Mouse (Mus musculus) frontal cortex, postnatal 25 days (tissue): ENCODE results near the gene Strn3.
A peak's percentile ranks its signal among the peaks of the same experiment; 100 is the strongest.
"Not testable (repeated sequence)": the region's sequence is repeated elsewhere in the genome, so short reads cannot be mapped to it uniquely, and the experiment has no call there.

ENCODE experiments used
- DNase-seq, 2 experiments: peaks; one replicate each; pipeline ENCODE4 v3.0.0; 2022; ENCODE audit warnings: low spot score in 2 of 2

Strn3 gene

GRCm38 (mm10) chr12:51693419-51693818 lies 1.7 kb upstream of the Strn3 start:
- no peak for DNase-seq

- DNase-seq: not testable (repeated sequence)
Observed at GRCm38 (mm10) chr12:51692870-51693269, 1.2 kb upstream of the Strn3 start.

- DNase-seq: peak; percentile 61 to 68
Observed at GRCm38 (mm10) chr12:51690893-51691844, 528 bp downstream of the Strn3 start, which contains the start of gene Ap4s1. Ap4s1 (plus strand) TSS chr12:51691033.

DNA sequence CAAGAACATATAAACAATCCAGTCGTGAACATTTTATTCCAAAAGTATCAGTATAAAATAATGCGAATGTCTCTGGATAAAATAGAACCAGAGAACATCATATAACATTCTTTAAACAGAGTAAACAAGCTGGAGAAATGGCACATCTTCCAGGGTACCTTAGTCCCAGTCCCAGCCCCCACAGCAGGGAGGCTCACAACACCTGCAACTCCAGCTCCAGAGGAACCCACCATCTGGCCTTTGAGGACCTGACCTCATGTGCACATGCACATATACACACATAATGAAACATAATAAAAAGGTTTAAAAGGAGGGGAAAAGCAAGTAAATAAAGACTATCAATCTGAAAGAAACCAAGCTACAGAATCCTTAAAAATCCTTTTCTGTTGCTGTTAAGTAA lies 3.2 kb downstream of the Strn3 start:
- no peak for DNase-seq

- no peak for DNase-seq
Observed at GRCm38 (mm10) chr12:51678844-51679243, 12.9 kb downstream of the Strn3 start.

GRCm38 (mm10) chr12:51676442-51676841 lies 15.3 kb downstream of the Strn3 start:
- DNase-seq: no peak

DNA sequence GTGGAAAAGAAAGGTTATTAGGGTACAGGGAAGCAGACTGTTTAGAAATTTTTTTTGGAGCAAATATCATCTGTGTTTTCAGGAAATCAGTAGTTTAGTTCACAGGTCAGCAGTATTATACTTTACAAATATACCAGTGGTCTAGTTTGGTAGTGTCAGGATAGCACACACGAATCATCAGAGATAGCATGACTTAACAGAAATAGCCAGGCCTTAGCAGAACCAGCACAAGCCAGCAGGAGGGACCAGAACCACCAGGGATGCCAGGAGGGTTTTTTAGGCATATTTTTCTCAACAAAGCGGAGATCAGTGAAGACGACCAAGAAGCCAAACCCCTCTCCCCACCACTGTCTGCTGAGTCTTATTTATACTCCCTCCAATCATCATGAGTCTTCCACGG lies 18.4 kb downstream of the Strn3 start:
- no peak for DNase-seq

DNA sequence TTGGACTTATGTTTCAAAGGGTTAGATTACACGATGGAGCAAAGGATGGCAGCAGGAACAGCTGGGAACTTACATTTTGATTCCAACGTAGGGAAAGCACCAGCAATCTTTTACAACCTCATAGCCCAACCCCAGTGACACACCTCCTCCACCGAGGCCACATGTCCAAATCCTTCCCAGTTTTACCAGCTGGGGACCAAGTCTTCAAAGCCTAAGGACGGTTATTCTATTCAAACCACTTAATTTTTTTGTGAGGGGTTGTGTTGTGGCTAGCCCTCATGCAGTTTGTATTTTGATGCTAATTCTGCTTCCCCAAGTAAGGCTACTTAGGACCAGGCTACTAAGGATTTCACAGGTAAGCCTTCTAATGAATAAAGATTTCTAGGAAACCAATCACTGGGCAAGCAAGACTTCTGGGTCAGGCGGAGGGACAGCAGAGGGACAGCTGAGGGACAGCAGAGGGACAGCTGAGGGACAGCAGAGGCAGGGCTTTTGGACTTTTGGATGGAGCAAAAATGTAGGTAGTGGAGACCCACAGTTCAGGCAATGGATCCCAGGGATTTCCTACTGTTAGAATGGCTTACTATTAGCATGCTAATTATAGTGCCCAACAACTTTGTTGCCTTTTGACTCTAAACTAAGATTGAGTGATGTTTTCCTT lies 20.3 kb downstream of the Strn3 start:
- no peak for DNase-seq

GRCm38 (mm10) chr12:51666708-51667430 lies 24.8 kb downstream of the Strn3 start:
- no peak for DNase-seq

DNA sequence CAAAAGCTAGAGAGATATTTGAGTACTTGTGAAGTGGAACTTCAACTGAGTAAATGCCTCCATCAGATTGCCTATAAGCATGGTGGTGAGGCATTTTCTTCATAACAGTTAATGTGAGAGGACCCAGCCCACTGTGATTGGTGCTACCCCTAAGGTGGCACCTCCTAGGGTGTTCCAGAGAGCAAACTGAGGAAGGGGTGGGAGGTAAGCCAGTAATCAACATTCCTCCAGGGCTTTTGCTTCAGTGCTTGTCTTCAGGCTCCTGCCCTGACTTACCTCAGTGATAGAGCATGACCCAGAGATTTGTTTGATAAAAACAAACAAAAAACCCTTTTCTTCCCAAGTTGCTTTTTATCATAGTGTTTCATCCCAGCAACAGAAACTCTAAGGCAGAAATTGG lies 27.8 kb downstream of the Strn3 start:
- DNase-seq: no peak

- DNase-seq: no peak
Observed at GRCm38 (mm10) chr12:51663011-51663410, 28.7 kb downstream of the Strn3 start.

DNA sequence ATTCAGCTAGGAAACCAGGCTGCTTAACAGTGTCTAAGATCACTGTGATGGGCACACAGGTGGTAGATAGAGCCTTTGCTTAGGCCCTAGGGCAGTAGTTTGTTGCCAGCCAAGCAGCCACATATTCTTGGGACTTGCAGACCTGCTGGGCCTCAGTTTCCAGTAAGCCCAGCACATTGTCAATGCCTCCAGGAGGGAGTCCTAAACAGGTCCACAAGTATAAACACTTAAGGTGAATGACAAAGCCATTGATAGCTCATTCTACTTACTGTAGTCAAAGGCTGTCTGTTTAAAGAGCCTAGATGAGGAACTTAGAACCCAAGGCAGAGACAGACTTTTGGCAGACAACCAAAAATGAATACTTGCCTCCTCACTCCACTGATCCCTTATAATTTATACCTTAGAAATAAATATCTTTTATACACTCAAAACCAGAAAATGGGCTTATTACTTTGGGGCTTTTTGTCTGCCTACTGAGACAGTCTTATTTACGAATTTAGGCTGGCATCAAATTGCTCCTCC lies 35.7 kb downstream of the Strn3 start:
- DNase-seq: no peak

DNA sequence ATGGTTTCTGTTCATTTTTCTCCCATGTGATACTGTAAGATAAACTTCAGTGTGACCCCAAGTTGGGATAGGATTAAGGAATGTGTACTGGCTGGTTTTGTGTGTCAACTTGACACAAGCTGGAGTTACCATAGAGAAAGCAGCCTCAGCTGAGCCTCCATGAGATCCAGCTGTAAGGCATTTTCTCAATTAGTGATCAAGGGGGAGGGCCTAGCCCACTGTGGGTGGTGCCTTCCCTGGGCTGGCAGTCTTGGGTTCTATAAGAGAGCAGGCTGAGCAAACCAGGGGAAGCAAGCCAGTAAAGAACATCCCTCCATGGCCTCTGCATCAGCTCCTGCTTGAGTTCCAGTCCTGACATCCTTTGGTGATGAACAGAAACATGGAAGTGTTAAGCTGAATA lies 42.3 kb downstream of the Strn3 start:
- DNase-seq: not testable (repeated sequence)

- no peak for DNase-seq
Observed at GRCm38 (mm10) chr12:51641871-51642270, 49.8 kb downstream of the Strn3 start.

DNA sequence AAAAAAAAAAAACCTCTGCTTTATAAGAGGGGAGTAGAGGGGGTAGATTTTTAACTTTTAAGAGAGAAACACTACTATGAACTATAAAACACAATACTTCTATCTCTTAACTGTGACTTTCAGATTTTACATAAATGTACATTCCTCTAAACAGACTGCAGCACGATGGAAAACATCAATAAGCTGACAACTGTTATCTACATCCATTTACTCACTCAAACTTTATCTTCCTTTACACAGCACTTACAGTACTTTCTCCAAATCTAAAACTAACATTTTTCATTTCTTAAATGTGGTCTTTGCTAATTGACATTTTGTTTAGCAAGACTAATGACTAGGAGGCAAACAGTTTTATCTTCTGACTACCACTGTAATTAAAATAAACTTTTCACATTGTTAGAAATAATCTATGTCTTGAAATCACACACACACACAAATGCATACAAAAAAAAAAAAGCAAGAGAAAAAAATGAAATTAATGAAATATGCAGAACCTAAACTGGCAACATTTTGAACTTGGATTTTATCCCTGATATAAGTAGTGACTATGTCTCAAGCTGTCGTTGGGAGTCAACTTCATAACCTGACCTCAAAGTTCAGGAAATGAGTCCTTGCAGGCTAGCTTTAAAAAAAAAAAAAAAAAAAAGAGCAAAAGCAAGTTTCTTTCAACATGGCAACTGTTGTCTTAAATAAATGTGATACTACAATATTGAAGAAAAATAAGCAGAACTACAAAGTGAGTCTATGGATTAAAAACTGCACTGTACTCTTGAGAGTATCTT lies 54.8 kb downstream of the Strn3 start:
- DNase-seq: no peak

- no peak for DNase-seq
Observed at GRCm38 (mm10) chr12:51636260-51636659, 55.4 kb downstream of the Strn3 start.

DNA sequence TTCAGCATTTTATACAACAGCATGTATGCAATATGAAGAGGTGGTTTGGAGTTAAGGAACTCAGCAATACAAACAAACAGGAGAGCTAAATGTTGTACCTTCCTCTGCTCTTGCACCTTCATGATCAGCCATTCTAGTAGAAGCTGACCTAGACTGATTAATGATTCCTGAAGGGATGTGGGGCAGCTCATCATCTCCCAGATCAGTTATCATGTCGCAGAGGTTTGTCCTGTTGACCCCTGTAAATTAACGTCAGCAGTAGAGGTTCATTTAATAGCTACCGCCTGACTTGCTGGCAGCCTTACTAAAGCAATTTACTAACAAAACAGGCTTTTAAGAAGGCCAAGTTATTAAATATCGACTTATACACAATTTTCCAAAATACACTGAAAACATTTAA lies 58.2 kb downstream of the Strn3 start:
- no peak for DNase-seq

- no peak for DNase-seq
Observed at GRCm38 (mm10) chr12:51623366-51623694, 68.4 kb downstream of the Strn3 start.

- no peak for DNase-seq
Observed at GRCm38 (mm10) chr12:51622670-51623365, 68.9 kb downstream of the Strn3 start.

DNA sequence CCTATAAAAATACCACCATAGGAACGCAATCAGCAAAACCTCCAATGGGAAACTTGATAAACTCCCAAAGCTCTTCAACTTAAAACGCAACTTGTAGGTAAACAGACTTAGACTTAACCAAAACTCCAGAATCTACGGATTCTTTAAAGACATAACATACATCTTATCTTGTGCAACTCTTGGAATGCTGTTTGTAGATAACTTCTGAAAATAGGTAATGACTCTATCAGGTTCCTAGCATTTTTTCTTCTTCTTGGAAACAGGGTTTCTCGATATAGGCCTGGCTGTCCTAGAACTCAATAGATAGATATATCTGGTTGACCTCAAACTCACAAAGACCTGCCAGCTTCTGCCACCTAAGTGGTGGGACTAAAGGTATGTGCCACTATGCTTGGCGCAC lies 70.5 kb downstream of the Strn3 start:
- no peak for DNase-seq

DNA sequence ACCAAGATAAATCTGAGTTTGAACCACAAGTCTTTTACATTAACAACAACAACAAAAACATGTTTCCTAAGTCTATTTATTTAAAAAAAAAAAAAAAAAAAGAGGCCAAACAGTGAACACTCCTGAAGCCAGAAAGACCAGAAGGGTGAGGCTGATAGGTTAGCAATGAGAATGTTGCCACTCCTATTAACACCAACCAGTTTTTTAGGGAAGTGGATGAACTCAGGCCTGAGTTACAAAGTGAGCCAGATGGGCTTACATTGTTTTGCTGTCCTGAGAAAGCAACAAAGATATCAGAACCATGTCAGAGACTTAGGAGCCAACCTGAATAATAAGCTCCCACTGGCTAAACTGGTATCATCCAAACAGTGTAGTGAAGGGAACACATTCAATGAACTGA lies 71.1 kb downstream of the Strn3 start:
- no peak for DNase-seq
